Mouse (Mus musculus) forebrain, embryonic 10.5 days (tissue): ENCODE data around the gene Gpatch1. TPM values are rescaled to one million over a fixed set of nuclear protein-coding genes. Genes with fewer than 3 reads are reported as not detected.

Experiments
- DNase-seq: peaks from one replicate; pipeline ENCODE4 v3.0.0-alpha.2; 2017; ENCODE audit warnings: low spot score; ENCODE audit errors: extremely low spot score
- H3K27ac ChIP-seq: fragments of 300-500 bp; sonication (generic); 2 replicates; pipeline ENCODE4 v1.5.1; 2016; ENCODE audit warnings: mild to moderate bottlenecking
- H3K27me3 ChIP-seq: fragments of 300-500 bp; sonication (generic); 2 replicates; pipeline ENCODE4 v1.6.1; 2016; ENCODE audit warnings: mild to moderate bottlenecking; ENCODE audit not compliant: poor library complexity, severe bottlenecking
- H3K36me3 ChIP-seq: fragments of 300-500 bp; sonication (generic); replicated peaks from 2 replicates; pipeline ENCODE4 v1.6.1; 2016; ENCODE audit warnings: mild to moderate bottlenecking, moderate library complexity
- H3K4me1 ChIP-seq: fragments of 300-500 bp; sonication (generic); 2 replicates; pipeline ENCODE4 v1.6.1; 2016
- H3K4me3 ChIP-seq: fragments of 300-500 bp; sonication (generic); 2 replicates; pipeline ENCODE4 v1.5.1; 2016; ENCODE audit warnings: mild to moderate bottlenecking, moderate library complexity
- H3K9me3 ChIP-seq: fragments of 300-500 bp; sonication (generic); 2 replicates; pipeline ENCODE4 v1.6.1; 2016; ENCODE audit warnings: mild to moderate bottlenecking, moderate library complexity
- WGBS: fragments of 180-500 bp; shearing (Covaris S2); methylation state at CpG from one replicate; pipeline ENCODE4 v1.1.7; 2016; 5-methylcytosine and 5-hydroxymethylcytosine counted together
- polyA plus RNA-seq: library from polyadenylated mRNA; unstranded; fragments of >200 nt; fragmentation: Nextera tagmentation; extraction: Ambion mirVana; gene quantifications from 2 replicates; pipeline ENCODE4 v1.2.1, GENCODE M21; 2016

Gene Gpatch1
- 17.9 and 18.5 TPM in 2 replicates for polyA plus RNA-seq

GRCm38 (mm10) chr7:35317729-35318609 lies at the start of gene Gpatch1:
Gene Gpatch1 (minus strand): TSS chr7:35318440.
- Histone ChIP-seq H3K9me3 (no peaks in the 10 kb centered on the region), H3K4me3 (peak within 1 kb of the TSS; percentile 91), H3K36me3 (no peaks in the 10 kb centered on the region), H3K27me3 (no peaks in the 10 kb centered on the region), H3K4me1 (peaks cover 27% of the 10 kb centered on the region), H3K27ac (peak within 1 kb of the TSS; percentile 85)
- peak; percentile 87 for DNase-seq
- WGBS: 2% methylated on average over 39 of the region's 39 CpGs

- no peak overlapping the region for H3K4me3 ChIP-seq
- no peaks in the 10 kb centered on the region for H3K27me3 ChIP-seq
- H3K27ac ChIP-seq: no peak overlapping the region
- DNase-seq: no peak
- 81% methylated on average over 12 of the region's 12 CpGs for WGBS
- peaks cover 22% of the 10 kb centered on the region for H3K4me1 ChIP-seq
- peaks cover 5% of the 10 kb centered on the region for H3K36me3 ChIP-seq
- 0 out of 2 replicates have a peak, but pooled peaks cover 7% of the 10 kb centered on the region for H3K9me3 ChIP-seq
Measured at GRCm38 (mm10) chr7:35365161-35365910, 47.1 kb upstream of the Gpatch1 start.

GRCm38 (mm10) chr7:35362868-35363267 lies 44.6 kb upstream of the Gpatch1 start:
- 67% methylated on average over 5 of the region's 5 CpGs for WGBS
- DNase-seq: no peak

GRCm38 (mm10) chr7:35362253-35362652 lies 44.0 kb upstream of the Gpatch1 start:
- Histone ChIP-seq H3K27ac (0 out of 2 replicates have a peak overlapping the region, but pooled peaks have one; percentile 40), H3K4me3 (no peak overlapping the region), H3K9me3 (no peaks in the 10 kb centered on the region), H3K4me1 (peaks cover 22% of the 10 kb centered on the region), H3K27me3 (no peaks in the 10 kb centered on the region), H3K36me3 (peaks cover 5% of the 10 kb centered on the region; the same call in 1 of the 2 replicates)
- DNase-seq: no peak
- WGBS: 74% methylated on average over 5 of the region's 5 CpGs

More at GRCm38 (mm10) chr7:35362868-35363267, 44.6 kb upstream of the Gpatch1 start:
- H3K9me3 ChIP-seq: no peaks in the 10 kb centered on the region
- H3K4me1 ChIP-seq: peaks cover 22% of the 10 kb centered on the region
- H3K27me3 ChIP-seq: no peaks in the 10 kb centered on the region
- H3K27ac ChIP-seq: 0 out of 2 replicates have a peak overlapping the region, but pooled peaks have one; percentile 40
- no peak overlapping the region for H3K4me3 ChIP-seq
- H3K36me3 ChIP-seq: peaks cover 5% of the 10 kb centered on the region; the same call in 1 of the 2 replicates

- DNase-seq: no peak
- Histone ChIP-seq H3K27ac (no peak overlapping the region), H3K27me3 (no peaks in the 10 kb centered on the region), H3K9me3 (no peaks in the 10 kb centered on the region), H3K36me3 (no peaks in the 10 kb centered on the region), H3K4me1 (peaks cover 8% of the 10 kb centered on the region), H3K4me3 (no peak overlapping the region)
- 92% methylated on average over 12 of the region's 12 CpGs for WGBS
Measured at GRCm38 (mm10) chr7:35357621-35358020, 39.4 kb upstream of the Gpatch1 start.

GRCm38 (mm10) chr7:35355303-35355872 lies 37.1 kb upstream of the Gpatch1 start:
- 89% methylated on average over 5 of the region's 5 CpGs for WGBS
- H3K9me3 ChIP-seq: no peaks in the 10 kb centered on the region
- no peak for DNase-seq
- no peaks in the 10 kb centered on the region for H3K4me1 ChIP-seq
- no peaks in the 10 kb centered on the region for H3K36me3 ChIP-seq
- no peak overlapping the region for H3K27ac ChIP-seq
- no peak overlapping the region for H3K4me3 ChIP-seq
- H3K27me3 ChIP-seq: no peaks in the 10 kb centered on the region

- Histone ChIP-seq H3K36me3 (no peaks in the 10 kb centered on the region), H3K4me1 (no peaks in the 10 kb centered on the region), H3K4me3 (no peak overlapping the region), H3K27me3 (no peaks in the 10 kb centered on the region), H3K9me3 (no peaks in the 10 kb centered on the region), H3K27ac (no peak overlapping the region)
- WGBS: 95% methylated on average over 15 of the region's 15 CpGs
- no peak for DNase-seq
Measured at GRCm38 (mm10) chr7:35353306-35353705, 35.1 kb upstream of the Gpatch1 start.

- Histone ChIP-seq H3K27me3 (no peaks in the 10 kb centered on the region), H3K4me1 (no peaks in the 10 kb centered on the region), H3K9me3 (no peaks in the 10 kb centered on the region), H3K4me3 (no peak overlapping the region), H3K27ac (no peak overlapping the region), H3K36me3 (no peaks in the 10 kb centered on the region)
- DNase-seq: no peak
- WGBS: 94% methylated on average over 3 of the region's 3 CpGs
Measured at GRCm38 (mm10) chr7:35351155-35351554, 32.9 kb upstream of the Gpatch1 start.

GRCm38 (mm10) chr7:35349886-35350684 lies 31.8 kb upstream of the Gpatch1 start:
- DNase-seq: no peak
- 88% methylated on average over 8 of the region's 8 CpGs for WGBS
- H3K9me3 ChIP-seq: no peaks in the 10 kb centered on the region
- no peaks in the 10 kb centered on the region for H3K36me3 ChIP-seq
- H3K27me3 ChIP-seq: no peaks in the 10 kb centered on the region
- no peak overlapping the region for H3K4me3 ChIP-seq
- no peaks in the 10 kb centered on the region for H3K4me1 ChIP-seq
- H3K27ac ChIP-seq: no peak overlapping the region

GRCm38 (mm10) chr7:35349022-35349421 lies 30.8 kb upstream of the Gpatch1 start:
- 90% methylated on average over 4 of the region's 4 CpGs for WGBS
- Histone ChIP-seq H3K27me3 (no peaks in the 10 kb centered on the region), H3K4me1 (no peaks in the 10 kb centered on the region), H3K9me3 (no peaks in the 10 kb centered on the region), H3K4me3 (no peak overlapping the region), H3K27ac (no peak overlapping the region), H3K36me3 (no peaks in the 10 kb centered on the region)
- DNase-seq: no peak

- H3K36me3 ChIP-seq: no peaks in the 10 kb centered on the region
- no peaks in the 10 kb centered on the region for H3K9me3 ChIP-seq
- no peak overlapping the region for H3K27ac ChIP-seq
- no peaks in the 10 kb centered on the region for H3K4me1 ChIP-seq
- no peaks in the 10 kb centered on the region for H3K27me3 ChIP-seq
- H3K4me3 ChIP-seq: no peak overlapping the region
- no peak for DNase-seq
- WGBS: 76% methylated on average over 18 of the region's 18 CpGs
Measured at GRCm38 (mm10) chr7:35347918-35348700, 29.9 kb upstream of the Gpatch1 start.
